Mouse (Mus musculus): ENCODE results near the gene Dlg4.

The Dlg4 gene

DNA sequence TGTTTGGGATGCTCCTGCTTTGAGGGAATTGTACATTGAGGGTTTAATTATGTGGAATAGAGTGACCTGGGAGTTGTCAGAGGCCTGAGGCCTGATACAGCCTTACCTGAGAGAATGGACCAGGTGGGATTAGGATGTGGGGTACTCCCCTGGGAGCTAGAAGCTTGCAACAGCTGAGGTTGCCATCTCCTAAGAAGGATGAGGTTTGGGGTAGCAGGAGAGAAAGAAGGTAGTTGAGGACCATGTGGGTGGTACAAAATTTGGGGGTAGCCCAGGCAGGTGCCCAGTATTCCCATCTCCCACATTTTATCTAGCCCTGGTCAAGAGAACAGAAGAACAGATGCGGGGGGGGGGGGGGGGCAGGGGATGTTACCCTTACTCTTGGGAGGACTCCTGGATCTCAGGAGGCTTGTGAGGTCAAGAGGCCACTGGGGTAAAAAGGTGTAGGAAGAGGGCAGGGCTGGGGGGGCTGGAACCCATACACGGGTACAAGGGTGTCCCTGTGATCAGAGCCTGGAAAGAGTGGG lies 2.8 kb downstream of the Dlg4 start:
- no peak for DNase-seq (ENCODE audit: low spot score in 2 of 2)

DNA sequence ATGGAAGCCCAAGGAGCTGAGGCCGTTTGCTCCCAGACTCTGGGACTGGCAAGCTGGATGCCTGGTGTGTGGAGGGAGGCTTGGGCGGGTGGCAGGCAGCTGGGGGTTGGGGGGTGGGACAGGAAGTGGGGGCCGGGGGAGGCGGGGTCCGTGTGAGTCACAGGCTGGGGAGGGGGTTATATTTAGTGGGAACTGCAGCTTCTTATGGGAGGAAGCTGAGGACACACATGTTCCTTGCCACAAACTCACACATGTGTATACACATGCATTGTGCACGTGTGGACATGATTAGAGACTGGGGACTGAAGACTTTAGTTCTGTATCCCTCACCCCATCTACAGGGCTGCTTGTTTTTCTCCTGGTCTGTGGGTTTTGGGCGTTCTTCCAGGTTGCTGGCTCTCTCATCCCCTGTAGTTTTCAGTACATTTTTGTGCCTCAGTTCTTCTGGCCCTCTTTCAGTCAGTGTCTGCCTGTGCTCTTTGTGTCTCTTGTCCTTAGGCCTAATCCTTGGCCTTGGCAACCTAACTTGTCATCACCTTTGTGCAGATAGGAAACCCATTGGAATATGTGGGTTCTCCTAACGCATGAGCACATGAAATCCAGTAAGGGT lies 3.4 kb downstream of the Dlg4 start:
- no peak for DNase-seq (ENCODE audit: low spot score in 2 of 2)

DNA sequence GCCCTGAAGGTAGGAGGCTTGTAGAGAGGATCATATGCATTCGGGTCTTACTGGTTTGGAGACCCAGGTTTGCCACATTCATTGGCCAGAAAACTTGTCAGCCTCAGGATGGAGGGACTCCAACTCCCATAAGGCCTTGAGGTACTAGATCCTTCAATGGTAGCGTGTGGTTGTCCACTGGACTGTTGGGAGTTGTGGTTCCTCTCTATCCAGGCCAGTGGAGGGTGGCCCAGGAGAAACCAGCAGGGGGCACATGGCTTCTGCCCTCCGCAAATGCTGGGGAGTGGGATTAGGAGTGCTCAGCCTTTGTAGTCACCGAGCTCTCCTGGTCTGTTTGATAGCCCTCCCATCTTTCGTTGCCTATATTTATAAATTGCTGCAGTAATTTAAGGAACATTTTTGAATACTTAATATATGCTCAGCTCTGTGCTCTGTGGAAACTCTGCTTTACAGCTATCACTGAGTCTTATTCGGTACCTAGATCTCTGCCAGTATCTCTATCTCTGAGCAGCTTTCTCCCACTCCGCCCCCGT lies 4.1 kb downstream of the Dlg4 start:
- DNase-seq (ENCODE audit: low spot score in 2 of 2), result peak in 1 of 2 experiments; percentile 77

DNA sequence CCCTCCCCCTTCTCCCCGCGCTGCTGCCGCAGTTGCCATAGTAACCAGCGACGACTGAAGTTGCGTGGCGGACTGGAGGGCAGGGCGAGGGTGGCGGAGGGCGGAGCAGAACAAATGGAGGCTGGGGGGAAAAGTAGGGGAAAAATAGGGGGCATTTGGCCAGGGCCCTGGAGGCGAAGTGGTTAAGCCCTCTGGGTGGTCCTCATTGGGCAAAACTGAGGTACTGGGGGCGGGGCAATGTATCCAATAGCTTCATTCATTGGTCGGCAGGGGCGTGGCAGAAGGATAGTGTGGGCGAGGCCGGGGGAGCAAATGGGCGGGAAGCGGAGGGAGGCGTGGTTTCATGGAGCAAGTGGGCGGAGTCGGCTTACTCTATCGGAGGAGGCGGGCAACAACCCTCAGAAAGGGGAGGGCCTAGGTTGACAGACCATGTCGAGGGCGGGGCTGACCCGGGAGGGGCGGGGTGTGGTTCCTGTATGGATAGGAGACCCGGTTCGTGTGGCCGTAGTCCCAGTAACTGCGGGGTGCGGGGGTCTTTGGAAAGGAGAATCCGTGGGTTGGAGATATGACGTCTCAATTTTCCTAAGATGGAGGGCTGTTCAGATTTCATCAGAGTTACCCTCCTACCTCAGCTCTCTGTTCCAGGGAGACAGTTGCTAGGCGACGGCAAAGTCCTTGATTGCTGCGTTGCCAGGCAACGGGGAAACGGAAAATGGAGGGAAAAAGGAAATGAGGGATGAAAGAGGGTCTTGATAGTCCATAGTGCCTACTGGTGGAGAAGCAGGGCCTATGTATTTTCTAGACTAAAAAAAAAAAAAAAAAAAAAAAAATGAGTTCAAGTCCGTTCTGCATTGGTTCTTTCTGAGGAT lies 4.8 kb downstream of the Dlg4 start:
- DNase-seq (ENCODE audit: low spot score in 2 of 2), result peak; percentile 98

DNA sequence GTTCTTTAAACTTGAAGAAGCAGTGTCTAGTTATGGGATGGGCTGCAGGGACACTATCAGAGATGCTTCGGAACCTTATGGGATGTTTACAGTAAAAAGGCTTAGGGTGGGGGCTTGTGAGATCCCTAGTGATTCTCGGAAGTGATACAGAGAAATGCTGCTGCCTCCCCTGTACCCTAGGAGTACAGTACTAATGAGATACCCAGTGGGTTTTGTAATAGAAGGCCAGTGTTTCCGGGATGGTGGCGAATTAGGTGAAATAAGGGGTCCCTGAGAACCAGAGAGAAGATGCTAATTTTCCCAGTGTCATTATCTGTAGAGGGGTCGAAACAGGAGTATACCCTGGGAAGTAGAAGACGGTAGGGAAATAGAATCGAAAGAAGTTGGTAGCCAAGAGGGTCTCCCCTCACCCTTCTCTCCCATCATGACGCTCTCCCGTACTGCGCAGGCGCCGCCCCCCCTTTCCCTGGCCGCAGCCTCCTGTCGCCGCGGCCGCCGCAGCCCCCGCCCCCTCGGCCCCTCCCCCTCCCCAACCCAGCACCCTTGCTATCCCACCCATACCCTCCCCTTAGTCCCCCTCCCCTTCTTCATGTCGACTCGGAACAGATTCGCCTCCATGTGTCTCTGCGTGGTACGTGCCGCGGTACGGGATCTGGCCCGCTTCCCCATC lies 6.9 kb downstream of the Dlg4 start:
- peak in 1 of 2 experiments; percentile 66 for DNase-seq (ENCODE audit: low spot score in 2 of 2)

DNA sequence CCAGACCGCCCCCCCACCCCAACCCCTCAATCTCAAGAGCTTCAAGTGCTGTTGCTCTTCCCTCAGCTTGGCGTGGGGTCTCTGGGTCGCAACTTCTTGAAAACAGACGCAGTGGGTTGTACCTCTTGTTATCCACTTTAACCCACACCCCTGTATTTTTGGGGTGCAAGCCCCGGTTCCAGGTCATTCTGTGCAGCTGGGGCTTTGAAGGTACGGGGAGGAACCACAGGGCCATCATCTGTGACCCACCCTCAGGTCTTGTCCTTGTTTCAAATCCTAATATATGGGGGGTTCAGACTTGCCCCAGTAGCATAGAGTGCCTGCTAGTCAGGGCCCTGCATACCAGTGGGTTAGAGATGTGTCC lies 7.4 kb downstream of the Dlg4 start:
- no peak for DNase-seq (ENCODE audit: low spot score in 2 of 2)

DNA sequence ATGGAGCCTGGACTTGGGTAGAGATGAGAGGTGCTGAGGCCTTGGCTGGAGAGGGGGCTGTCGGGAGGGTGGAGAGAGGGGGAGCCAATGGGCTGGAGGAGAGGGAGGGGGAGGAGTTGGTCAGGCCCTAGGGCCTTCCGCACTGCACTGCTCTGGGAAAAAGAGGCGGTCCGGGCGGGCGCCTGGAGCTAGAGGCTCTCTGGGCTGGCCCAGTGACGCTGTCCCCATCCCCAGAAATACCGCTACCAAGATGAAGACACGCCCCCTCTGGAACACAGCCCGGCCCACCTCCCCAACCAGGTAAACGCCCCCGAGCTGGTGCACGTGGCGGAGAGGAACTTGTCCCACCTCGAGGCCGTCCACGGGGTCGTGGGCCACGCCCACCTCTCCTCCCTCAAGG lies 9.9 kb downstream of the Dlg4 start:
- DNase-seq (ENCODE audit: low spot score in 2 of 2), result peak in 1 of 2 experiments; percentile 42

DNA sequence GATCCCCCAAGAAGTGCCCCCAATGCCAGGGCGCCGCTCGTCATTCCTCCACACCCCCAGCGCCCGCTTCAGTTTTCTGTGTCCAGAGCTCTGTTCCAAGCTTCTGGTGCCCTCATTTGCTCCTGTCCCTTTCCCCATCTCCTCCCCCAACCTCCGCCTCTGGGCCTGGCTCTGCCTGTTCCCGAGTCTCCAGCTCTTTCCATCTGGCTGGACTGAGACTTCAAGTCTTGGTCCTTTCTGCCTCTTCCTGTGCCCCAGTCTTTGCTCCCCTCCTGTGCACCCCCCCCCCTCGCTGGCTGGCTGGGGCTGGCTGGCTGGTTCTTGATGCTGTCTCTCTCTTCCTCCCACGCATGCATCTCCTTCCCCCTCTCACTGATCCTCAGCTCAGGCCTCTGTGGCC lies 10.7 kb downstream of the Dlg4 start:
- DNase-seq (ENCODE audit: low spot score in 2 of 2), result no peak

DNA sequence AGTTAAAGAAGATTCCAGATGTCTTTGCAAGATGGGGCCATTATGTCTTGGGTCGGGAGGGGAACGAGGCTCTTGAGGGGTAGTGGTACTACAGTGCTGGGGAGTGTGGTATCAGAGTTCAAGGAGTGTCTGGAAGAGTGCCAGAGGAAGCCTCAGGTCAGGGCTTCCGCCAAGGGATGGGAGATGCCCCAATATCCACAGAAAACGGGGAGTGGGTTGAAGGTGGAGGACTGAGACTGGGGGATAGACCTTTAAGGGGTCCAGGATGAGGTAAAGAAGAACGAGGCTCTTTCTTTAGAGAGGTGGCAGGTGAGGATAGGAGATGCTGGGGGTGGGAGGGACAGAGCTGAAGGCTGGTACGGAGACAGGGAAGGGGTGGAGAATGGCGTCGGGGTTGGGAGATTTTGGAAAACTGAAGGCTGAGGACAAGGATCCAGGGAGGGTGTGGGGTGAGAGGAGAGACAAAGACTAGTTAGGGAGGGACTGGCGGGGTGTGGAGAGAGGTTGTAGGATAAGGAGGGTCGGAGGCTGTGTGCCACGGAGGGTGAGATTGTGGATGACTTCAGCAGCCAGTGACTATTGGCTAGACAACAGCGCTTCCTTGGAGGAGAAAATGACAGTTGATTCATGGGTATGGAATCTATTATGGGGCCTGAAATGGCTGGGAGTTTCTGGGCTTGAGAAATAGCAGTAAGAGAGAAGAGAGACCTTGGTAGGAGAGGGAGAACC lies 11.8 kb downstream of the Dlg4 start:
- DNase-seq (ENCODE audit: low spot score in 2 of 2), result no peak

DNA sequence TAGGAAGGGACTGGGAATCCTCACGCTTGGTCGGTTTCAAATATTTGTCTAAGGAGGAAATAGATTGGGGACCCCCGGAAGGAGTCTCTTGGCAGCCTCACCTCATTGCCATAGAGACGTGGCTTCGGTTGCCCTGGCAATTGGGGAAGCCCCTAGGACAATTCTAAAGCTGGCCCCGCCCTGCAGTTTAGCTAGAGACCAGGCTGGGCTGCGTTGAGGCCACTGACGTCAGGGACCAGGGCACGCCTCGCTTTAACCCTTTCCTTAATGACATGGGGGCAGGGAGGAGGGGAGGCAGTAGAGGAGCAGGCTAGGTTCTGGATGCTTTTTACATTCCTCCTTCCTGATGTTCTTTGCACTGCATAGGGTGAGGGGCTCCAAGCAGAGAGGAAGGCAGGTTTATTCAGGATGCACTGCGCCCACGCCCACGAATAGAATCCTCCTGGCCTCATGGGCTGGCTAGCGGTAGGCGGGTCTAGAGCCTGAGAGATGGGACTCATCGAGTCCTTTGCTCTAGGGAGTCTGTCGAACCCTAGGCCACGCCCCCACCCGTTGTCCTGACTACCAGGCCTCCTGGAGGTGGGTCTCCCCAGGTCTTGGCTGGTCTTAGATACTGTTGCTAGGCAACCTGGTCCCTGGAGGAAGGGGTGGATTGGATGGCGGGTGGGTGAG lies 12.5 kb downstream of the Dlg4 start:
- DNase-seq (ENCODE audit: low spot score in 2 of 2), result peak; percentile 75 to 90

DNA sequence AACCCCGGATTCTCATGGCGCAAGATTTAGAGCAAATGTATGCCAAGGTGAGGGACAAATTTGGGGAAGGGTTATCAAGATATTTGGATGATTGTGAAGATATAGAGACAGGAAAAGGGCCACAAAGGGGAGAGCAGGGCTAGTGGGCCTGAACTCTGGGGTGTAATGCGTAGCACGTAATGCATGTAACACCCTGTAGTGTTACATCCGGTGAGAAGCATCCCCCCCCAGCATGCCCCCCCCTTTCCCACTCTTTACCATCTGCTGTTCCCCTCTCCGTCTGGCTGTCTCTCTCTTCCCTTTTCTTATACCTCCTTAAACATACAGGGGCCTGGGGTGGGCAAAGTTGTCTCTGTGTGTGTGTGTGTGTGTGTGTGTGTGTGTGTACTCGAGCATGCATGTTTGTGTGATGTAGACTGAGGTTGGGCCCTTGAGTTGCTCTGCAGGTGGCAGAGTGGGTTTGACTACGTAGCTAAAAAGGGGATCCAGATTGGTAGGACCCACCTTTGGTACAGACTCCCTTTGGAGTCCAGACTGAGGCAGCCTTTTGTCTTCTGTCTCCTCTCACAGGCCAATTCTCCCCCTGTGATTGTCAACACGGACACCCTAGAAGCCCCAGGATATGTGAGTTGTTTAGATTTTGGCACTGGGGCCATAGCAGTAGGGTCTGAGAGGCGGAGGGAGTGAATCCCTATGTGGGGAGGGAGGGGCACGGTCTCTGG lies 13.2 kb downstream of the Dlg4 start:
- DNase-seq (ENCODE audit: low spot score in 2 of 2), result no peak

DNA sequence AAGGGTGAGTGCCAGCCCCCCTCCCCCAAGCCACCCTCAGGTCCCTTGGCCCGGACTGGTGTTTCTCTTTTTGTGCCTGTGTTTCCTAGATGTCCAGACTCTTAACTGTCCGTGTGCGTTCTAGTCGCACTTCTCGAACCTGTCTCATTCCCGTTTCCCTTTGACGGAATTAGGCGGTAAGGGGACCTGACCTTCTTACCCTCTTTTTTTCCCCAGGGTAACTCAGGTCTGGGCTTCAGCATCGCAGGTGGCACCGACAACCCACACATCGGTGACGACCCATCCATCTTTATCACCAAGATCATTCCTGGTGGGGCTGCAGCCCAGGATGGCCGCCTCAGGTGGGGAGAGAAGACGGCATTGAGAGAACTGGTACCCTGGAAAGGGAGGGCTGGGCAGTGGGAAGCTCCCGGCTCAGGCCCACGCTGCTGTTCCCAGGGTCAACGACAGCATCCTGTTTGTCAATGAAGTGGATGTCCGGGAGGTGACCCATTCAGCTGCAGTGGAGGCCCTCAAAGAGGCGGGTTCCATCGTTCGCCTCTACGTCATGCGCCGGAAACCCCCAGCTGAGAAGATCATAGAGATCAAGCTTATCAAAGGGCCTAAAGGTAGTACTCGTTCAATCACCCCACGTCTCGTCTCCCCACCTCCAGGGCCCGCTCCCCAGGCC lies 14.0 kb downstream of the Dlg4 start:
- no peak for DNase-seq (ENCODE audit: low spot score in 2 of 2)

DNA sequence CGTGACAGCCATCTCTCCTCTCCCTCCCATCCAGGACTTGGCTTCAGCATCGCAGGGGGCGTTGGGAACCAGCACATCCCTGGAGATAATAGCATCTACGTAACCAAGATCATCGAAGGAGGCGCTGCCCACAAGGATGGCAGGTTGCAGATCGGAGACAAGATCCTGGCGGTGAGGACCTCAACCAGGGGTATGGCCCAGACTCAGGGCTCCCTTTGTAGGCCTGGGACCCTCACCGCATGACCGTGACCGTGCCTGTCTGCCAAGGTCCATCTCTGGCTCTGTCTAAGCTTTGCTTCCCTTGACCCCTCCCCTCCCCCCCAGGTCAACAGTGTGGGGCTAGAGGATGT lies 14.6 kb downstream of the Dlg4 start:
- DNase-seq (ENCODE audit: low spot score in 2 of 2), result no peak

DNA sequence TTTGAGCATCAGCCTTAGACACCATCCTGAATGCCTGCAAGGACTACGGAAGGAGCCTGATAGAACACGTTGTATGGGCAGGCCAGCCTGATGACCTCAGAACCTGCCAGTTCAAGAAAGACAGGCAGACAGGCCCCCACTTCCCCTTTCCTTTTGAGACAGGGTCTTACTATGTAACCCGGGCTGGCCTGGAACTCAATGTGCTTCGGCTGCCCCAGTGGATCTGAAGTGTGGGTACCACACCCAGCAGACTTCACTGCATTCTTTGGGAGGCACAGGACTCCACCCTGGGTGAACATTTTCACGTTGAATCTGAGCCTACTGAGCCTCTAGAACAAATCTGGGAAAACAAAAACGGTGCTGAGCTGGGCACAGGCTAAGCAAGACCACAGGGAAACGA lies 21.4 kb downstream of the Dlg4 start:
- DNase-seq (ENCODE audit: low spot score in 2 of 2), result no peak

DNA sequence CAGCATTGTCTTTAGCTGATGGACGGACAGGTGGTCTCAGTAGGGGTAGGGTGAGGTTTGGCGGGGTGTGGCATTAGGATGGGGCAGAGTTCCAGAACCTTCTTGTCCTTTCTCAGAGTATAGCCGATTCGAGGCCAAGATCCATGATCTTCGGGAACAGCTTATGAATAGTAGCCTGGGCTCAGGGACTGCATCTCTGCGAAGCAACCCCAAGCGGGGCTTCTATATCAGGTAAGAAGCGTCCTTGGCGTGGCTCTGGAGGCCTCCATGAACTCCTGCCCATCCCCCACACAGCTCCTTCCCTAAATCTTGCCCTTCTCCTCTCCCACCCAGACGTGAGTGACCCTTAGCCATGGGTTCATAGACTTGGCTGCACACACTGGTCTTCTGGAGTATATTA lies 22.9 kb downstream of the Dlg4 start:
- DNase-seq (ENCODE audit: low spot score in 2 of 2), result no peak

DNA sequence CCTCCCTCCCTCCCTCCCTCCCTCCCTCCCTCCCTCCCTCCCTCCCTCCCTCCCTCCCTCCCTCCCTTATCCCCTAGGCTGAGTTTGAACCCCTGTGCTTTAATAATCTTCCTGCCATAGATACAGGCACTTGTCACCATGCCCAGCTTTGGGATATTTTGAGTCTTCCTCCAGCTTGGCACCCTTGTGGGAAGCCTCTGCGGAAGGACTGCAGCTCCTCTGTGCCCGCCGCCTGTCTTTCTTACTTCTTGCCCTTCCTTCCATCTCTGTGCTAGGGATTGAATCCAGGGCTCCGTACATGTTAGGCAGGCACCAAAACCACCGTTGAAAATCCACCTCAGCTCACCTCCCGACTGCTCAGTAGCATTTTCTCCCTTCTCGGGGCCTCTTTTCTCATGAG lies 23.4 kb downstream of the Dlg4 start:
- no peak for DNase-seq (ENCODE audit: low spot score in 2 of 2)

DNA sequence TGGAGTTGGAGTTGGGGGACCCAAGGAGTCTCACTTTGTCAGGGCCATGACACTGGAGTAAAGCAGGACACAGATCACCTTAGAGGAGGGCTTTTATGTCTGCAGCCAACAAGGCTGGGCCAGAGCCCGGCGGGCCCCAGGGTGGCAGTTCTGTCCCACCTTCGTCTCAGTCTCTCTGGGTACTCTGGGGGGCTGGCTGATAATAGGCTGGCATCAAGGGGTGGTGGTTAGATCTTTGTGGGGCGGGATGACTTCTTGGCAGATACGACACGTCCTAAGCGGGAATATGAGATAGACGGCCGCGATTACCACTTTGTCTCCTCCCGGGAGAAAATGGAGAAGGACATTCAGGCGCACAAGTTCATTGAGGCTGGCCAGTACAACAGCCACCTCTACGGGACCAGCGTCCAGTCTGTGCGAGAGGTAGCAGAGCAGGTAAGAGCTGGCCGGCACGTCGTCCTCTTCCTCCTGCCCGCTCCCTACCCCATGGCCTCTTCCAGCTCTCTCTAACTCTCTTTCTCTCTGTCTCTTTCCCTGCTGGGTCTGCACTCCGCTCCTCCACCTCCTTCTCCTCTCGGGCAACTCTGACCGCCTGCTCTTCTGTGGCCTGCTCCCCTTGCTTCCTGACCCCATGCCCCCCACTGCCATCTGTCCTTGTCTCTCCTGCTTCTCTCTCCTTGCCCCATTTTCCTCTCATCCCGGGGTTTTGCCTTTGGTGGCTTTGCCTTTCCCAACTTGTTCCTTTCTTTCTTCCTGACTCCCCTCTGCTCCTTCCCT lies 25.8 kb downstream of the Dlg4 start:
- no peak for DNase-seq (ENCODE audit: low spot score in 2 of 2)

DNA sequence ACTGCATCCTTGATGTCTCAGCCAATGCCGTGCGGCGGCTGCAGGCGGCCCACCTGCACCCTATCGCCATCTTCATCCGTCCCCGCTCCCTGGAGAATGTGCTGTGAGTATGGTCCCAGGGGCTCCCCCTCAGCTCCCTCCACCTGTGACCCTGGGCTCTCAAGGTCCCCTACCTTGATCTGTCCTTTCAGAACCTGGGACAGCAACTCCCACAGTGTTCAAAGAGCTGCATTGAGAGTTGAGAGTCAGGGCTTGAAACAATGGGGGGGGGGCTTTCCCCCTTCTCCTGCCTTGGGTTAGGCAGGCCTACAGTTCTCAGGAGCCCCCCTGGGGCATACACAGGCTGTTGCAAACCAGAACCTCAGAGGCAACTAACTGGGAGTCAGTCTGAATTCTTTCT lies 26.9 kb downstream of the Dlg4 start:
- no peak for DNase-seq (ENCODE audit: low spot score in 2 of 2)

DNA sequence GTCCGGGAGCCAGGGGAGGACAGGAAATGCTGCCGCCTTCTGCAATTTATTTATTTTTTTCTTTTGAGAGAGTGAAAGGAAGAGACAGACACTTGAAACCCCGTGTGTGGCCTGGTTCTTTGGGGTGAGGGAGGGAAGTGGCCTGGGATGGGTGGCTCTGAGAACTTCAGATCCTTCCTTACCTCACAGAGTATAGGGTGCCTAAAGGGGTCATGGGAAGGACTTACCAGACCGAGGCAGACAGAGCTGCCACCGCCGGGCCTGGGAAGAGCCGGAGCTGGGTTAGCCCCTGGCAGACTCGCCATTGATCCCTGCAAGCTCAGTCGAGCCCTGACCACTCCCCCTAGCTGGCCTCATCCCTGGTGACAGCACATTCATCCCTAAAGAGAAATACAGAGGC lies 28.7 kb downstream of the Dlg4 start:
- DNase-seq (ENCODE audit: low spot score in 2 of 2), result no peak
